Mouse (Mus musculus) heart, embryonic 10.5 days (tissue): ENCODE data around the gene Dazl. TPM values are rescaled to one million over a fixed set of nuclear protein-coding genes. Genes with fewer than 3 reads are reported as not detected.

Experiments used
- DNase-seq: peaks from one replicate; pipeline ENCODE4 v3.0.0-alpha.2; 2017; ENCODE audit warnings: low spot score
- H3K27ac ChIP-seq: fragments of 300-500 bp; sonication (generic); 2 replicates; pipeline ENCODE4 v1.5.1; 2016; ENCODE audit warnings: mild to moderate bottlenecking
- H3K27me3 ChIP-seq: fragments of 300-500 bp; sonication (generic); 2 replicates; pipeline ENCODE4 v1.6.1; 2016; ENCODE audit warnings: mild to moderate bottlenecking; ENCODE audit not compliant: poor library complexity, insufficient read depth, severe bottlenecking
- H3K36me3 ChIP-seq: fragments of 300-500 bp; sonication (generic); 2 replicates; pipeline ENCODE4 v1.6.1; 2016; ENCODE audit warnings: mild to moderate bottlenecking, moderate library complexity
- H3K4me1 ChIP-seq: fragments of 300-500 bp; sonication (generic); 2 replicates; pipeline ENCODE4 v1.6.1; 2016; ENCODE audit warnings: mild to moderate bottlenecking
- H3K4me3 ChIP-seq: fragments of 300-500 bp; sonication (generic); 2 replicates; pipeline ENCODE4 v1.5.1; 2016; ENCODE audit warnings: mild to moderate bottlenecking, moderate library complexity
- H3K9me3 ChIP-seq: fragments of 300-500 bp; sonication (generic); 2 replicates; pipeline ENCODE4 v1.6.1; 2016; ENCODE audit warnings: mild to moderate bottlenecking, moderate library complexity
- WGBS: fragments of 180-500 bp; shearing (Covaris S2); methylation state at CpG from one replicate; pipeline ENCODE4 v1.1.7; 2016; 5-methylcytosine and 5-hydroxymethylcytosine counted together
- polyA plus RNA-seq: library from polyadenylated mRNA; unstranded; fragments of >200 nt; fragmentation: Nextera tagmentation; extraction: Ambion mirVana; gene quantifications from 2 replicates; pipeline ENCODE4 v1.2.1, GENCODE M21; 2016

Dazl gene
- polyA plus RNA-seq, 1 experiment from 2014 or later: 0.49 TPM

GRCm38 (mm10) chr17:50246605-50247004 lies 46.8 kb downstream of the Dazl start:
- H3K4me3 ChIP-seq: no peak overlapping the region
- DNase-seq: peak; percentile 59

GRCm38 (mm10) chr17:50244675-50245074 lies 48.8 kb downstream of the Dazl start:
- DNase-seq: no peak
- H3K27ac ChIP-seq: no peak overlapping the region
- H3K4me1 ChIP-seq: no peaks in the 10 kb centered on the region
- 66% methylated on average over 4 of the region's 4 CpGs for WGBS
- H3K9me3 ChIP-seq: no peaks in the 10 kb centered on the region
- H3K36me3 ChIP-seq: no peaks in the 10 kb centered on the region
- H3K4me3 ChIP-seq: no peak overlapping the region
- H3K27me3 ChIP-seq: no peaks in the 10 kb centered on the region

More at GRCm38 (mm10) chr17:50246605-50247004, 46.8 kb downstream of the Dazl start:
- no peaks in the 10 kb centered on the region for H3K9me3 ChIP-seq
- no peaks in the 10 kb centered on the region for H3K4me1 ChIP-seq
- H3K36me3 ChIP-seq: no peaks in the 10 kb centered on the region
- H3K27ac ChIP-seq: no peak overlapping the region
- H3K27me3 ChIP-seq: no peaks in the 10 kb centered on the region
- WGBS: 85% methylated on average over 6 of the region's 6 CpGs

- Histone ChIP-seq H3K4me1 (no peaks in the 10 kb centered on the region), H3K36me3 (no peaks in the 10 kb centered on the region), H3K4me3 (no peak overlapping the region), H3K27ac (no peak overlapping the region; the same call in 1 of the 2 replicates), H3K9me3 (no peaks in the 10 kb centered on the region), H3K27me3 (peaks cover 3% of the 10 kb centered on the region)
- 83% methylated on average over 11 of the region's 11 CpGs for WGBS
- peak; percentile 56 for DNase-seq
Observed at GRCm38 (mm10) chr17:50243326-50243725, 50.1 kb downstream of the Dazl start.

GRCm38 (mm10) chr17:50237818-50238610 lies 55.4 kb downstream of the Dazl start:
- Histone ChIP-seq H3K36me3 (no peaks in the 10 kb centered on the region), H3K9me3 (no peaks in the 10 kb centered on the region), H3K27ac (no peak overlapping the region), H3K4me3 (no peak overlapping the region), H3K27me3 (peaks cover 9% of the 10 kb centered on the region), H3K4me1 (no peaks in the 10 kb centered on the region)
- 40% methylated on average over 11 of the region's 11 CpGs for WGBS
- peak; percentile 64 for DNase-seq

- 4% methylated on average over 8 of the region's 8 CpGs for WGBS
- H3K9me3 ChIP-seq: no peaks in the 10 kb centered on the region
- H3K4me3 ChIP-seq: no peak overlapping the region
- H3K27ac ChIP-seq: no peak overlapping the region
- H3K27me3 ChIP-seq: peaks cover 9% of the 10 kb centered on the region
- H3K4me1 ChIP-seq: no peaks in the 10 kb centered on the region
- no peaks in the 10 kb centered on the region for H3K36me3 ChIP-seq
- DNase-seq: peak; percentile 83
Observed at GRCm38 (mm10) chr17:50237436-50237709, 56.1 kb downstream of the Dazl start.

- Histone ChIP-seq H3K27ac (no peak overlapping the region), H3K27me3 (peaks cover 9% of the 10 kb centered on the region), H3K9me3 (no peaks in the 10 kb centered on the region), H3K36me3 (no peaks in the 10 kb centered on the region), H3K4me1 (no peaks in the 10 kb centered on the region), H3K4me3 (no peak overlapping the region)
- WGBS: 56% methylated on average over 9 of the region's 9 CpGs
- peak; percentile 48 for DNase-seq
Observed at GRCm38 (mm10) chr17:50236702-50237435, 56.6 kb downstream of the Dazl start.

GRCm38 (mm10) chr17:50235943-50236701 lies 57.3 kb downstream of the Dazl start:
- Histone ChIP-seq H3K4me3 (no peak overlapping the region), H3K4me1 (no peaks in the 10 kb centered on the region), H3K27me3 (peaks cover 9% of the 10 kb centered on the region), H3K27ac (no peak overlapping the region), H3K36me3 (no peaks in the 10 kb centered on the region), H3K9me3 (no peaks in the 10 kb centered on the region)
- peak; percentile 69 for DNase-seq
- 50% methylated on average over 13 of the region's 13 CpGs for WGBS

GRCm38 (mm10) chr17:50233956-50234355 lies 59.5 kb downstream of the Dazl start:
- H3K36me3 ChIP-seq: no peaks in the 10 kb centered on the region
- peaks cover 9% of the 10 kb centered on the region for H3K27me3 ChIP-seq

GRCm38 (mm10) chr17:50232821-50233220 lies 60.6 kb downstream of the Dazl start:
- Histone ChIP-seq H3K4me1 (no peaks in the 10 kb centered on the region), H3K9me3 (no peaks in the 10 kb centered on the region), H3K27me3 (peaks cover under 1% of the 10 kb centered on the region; the same call in 1 of the 2 replicates), H3K36me3 (no peaks in the 10 kb centered on the region), H3K27ac (no peak overlapping the region), H3K4me3 (no peak overlapping the region)
- WGBS: 91% methylated on average over 11 of the region's 11 CpGs
- DNase-seq: peak; percentile 54

More at GRCm38 (mm10) chr17:50233956-50234355, 59.5 kb downstream of the Dazl start:
- H3K4me3 ChIP-seq: no peak overlapping the region
- 87% methylated on average over 5 of the region's 5 CpGs for WGBS
- no peaks in the 10 kb centered on the region for H3K4me1 ChIP-seq
- DNase-seq: peak; percentile 63
- H3K9me3 ChIP-seq: no peaks in the 10 kb centered on the region
- no peak overlapping the region for H3K27ac ChIP-seq

GRCm38 (mm10) chr17:50231206-50231605 lies 62.2 kb downstream of the Dazl start:
- Histone ChIP-seq H3K4me3 (no peak overlapping the region), H3K9me3 (no peaks in the 10 kb centered on the region), H3K4me1 (no peaks in the 10 kb centered on the region), H3K27ac (no peak overlapping the region), H3K27me3 (no peaks in the 10 kb centered on the region), H3K36me3 (no peaks in the 10 kb centered on the region)
- WGBS: 90% methylated on average over 8 of the region's 8 CpGs
- peak; percentile 52 for DNase-seq

GRCm38 (mm10) chr17:50229534-50229933 lies 63.9 kb downstream of the Dazl start:
- H3K4me1 ChIP-seq: no peaks in the 10 kb centered on the region
- DNase-seq: no peak
- no peaks in the 10 kb centered on the region for H3K36me3 ChIP-seq
- no peak overlapping the region for H3K27ac ChIP-seq
- WGBS: 81% methylated on average over 4 of the region's 4 CpGs
- no peaks in the 10 kb centered on the region; the same call in 1 of the 2 replicates for H3K27me3 ChIP-seq
- no peak overlapping the region for H3K4me3 ChIP-seq
- no peaks in the 10 kb centered on the region for H3K9me3 ChIP-seq
